Mouse (Mus musculus) heart, adult 18-20 months (tissue): ENCODE measurements at regions not wholly inside any gene's neighbourhood (a gene's known extent, or its start where the extent isn't known, plus 50 kb on each side); places are given as distances from the start of the nearest gene placed in this dataset.
"Not testable (repeated sequence)": the region's sequence is repeated elsewhere in the genome, so short reads cannot be mapped to it uniquely, and the experiment has no call there.

ENCODE experiments used
- DNase-seq, 2 experiments: peaks; one replicate each; pipeline ENCODE4 v3.0.0; 2021 to 2022; ENCODE audit warnings: mixed read lengths in 1 of 2
- microRNA-seq, 2 experiments: library from miRNA; unstranded; fragments of <30 nt; microRNA quantifications; one replicate each; pipeline ENCODE4 v1.2.0; 2022

DNA sequence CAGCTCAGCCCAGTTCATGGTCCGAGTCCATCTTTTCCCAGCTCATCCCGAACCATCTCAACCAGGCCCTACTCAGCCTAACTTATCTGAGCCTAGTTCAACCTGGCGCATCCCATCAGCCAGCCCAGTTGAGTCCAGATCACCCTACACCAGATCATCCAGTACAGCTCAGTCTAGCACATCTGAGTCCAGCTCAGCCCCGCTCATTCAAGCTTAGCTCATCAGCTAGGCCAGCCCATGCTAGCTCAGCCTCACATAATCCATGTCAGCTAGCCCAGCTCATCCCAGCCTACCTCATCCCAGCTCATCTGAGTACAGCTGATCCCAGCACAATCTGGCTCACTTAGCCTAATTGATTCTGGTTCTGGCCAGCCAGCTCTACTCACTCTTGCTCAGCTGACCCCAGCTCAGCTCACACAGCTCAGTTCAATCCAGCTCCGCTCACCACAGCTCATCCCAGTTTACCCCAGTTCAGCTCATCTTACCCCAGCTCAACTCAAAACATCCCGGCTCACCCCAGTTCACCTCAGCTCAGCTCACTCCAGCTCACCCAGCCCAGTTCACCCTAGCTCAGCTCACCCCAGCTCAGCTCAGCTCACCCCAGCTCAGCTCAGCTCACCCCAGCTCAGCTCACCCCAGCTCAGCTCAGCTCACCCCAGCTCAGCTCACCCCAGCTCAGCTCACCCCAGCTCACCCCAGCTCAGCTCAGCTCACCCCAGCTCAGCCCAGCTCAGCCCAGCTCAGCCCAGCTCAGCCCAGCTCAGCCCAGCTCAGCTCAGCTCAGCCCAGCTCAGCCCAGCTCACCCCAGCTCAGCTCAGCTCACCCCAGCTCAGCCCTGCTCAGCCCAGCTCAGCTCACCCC, 65.3 kb upstream of the Adam6b start:
- DNase-seq = no peak

DNA sequence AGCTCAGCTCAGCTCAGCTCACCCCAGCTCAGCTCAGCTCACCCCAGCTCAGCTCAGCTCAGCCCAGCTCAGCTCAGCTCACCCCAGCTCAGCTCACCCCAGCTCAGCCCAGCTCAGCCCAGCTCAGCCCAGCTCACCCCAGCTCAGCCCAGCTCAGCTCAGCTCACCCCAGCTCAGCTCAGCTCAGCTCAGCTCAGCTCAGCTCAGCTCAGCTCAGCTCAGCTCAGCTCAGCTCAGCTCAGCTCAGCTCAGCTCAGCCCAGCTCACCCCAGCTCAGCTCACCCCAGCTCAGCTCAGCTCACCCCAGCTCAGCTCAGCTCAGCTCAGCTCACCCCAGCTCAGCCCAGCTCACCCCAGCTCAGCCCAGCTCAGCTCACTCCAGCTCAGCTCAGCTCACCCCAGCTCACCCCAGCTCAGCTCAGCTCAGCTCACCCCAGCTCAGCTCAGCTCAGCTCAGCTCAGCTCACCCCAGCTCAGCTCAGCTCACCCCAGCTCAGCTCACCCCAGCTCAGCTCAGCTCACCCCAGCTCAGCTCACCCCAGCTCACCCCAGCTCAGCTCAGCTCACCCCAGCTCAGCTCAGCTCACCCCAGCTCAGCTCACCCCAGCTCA, 64.6 kb upstream of the Adam6b start:
- not testable (repeated sequence) for DNase-seq

DNA sequence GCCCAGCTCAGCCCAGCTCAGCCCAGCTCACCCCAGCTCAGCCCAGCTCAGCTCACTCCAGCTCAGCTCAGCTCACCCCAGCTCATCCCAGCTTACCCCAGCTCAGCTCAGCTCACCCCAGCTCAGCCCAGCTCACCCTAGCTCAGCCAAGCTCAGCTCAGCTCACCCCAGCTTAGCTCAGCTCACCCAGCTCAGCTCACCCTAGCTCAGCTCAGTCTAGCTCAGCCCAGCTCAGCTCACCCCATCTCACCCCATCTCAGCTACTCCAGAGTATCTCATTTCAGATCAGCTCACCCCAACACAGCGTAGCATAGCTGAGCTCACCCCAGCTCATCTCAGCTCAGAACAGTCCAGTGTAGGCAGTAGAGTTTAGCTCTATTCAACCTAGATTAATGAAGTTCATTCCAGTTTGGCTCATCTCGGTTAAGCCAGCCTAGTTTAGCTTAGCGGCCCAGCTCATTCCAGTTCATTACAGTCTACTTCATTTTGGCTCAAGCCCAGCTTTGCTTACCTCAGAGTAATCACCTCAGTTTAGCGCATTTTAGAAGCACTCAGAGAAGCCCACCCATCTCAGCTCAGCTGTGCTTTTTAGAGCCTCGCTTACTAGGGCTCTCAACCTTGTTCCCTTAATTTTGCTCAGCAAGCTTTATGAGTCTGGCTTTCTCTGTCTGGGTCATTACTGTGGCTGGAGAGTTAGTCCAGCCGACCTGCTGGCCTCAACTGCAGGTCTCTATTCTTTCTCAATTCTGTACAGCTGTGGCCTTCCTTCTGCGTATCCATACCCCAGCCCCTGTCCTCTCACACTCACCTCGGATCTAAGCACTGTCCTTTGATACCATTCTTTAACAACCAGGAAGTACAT, 63.9 kb upstream of the Adam6b start:
- no peak for DNase-seq

DNA sequence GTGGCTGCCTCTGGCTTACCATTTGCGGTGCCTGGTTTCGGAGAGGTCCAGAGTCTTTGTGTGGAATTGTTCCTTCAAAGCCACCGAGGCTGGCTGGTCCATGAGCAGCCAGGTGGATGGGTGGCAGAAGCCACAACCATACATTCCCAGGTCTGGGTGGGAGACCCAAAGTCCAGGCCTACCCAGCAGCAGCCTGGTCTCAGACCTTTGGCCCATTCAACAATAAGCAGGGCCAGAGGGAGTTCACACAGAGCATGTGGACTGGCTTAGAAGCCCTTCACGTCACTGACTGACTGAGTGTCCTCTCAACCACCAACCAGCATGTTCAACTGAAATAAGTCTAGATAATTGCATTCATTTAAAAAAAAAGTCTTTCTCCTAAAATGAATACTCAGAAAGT, 62.7 kb upstream of the Adam6b start:
- no peak for DNase-seq

DNA sequence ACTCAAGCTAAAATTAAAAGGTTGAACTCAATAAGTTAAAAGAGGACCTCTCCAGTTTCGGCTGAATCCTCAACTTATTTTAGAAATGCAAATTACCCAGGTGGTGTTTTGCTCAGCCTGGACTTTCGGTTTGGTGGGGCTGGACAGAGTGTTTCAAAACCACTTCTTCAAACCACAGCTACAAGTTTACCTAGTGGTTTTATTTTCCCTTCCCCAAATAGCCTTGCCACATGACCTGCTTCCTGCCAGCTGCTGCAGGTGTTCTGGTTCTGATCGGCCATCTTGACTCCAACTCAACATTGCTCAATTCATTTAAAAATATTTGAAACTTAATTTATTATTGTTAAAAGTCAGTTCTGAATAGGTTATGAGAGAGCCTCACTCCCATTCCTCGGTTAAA, 62.0 kb upstream of the Adam6b start:
- DNase-seq = peak; percentile 23 to 52

DNA sequence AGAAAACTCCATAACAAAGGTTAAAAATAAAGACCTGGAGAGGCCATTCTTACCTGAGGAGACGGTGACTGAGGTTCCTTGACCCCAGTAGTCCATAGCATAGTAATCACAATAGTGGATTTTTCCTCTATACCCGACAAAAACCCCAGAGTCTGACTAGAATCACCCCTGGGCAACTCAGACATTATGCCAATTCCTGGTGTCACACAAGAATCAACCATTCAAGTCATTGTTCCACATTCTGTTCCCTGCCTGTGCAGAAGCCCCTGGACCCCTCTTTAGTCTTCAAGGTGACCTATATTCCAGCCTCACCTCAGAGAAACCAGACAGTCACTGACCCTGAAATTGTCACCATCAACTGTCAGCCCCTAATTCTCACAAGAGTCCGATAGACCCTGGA, 60.9 kb upstream of the Adam6b start:
- no peak for DNase-seq

DNA sequence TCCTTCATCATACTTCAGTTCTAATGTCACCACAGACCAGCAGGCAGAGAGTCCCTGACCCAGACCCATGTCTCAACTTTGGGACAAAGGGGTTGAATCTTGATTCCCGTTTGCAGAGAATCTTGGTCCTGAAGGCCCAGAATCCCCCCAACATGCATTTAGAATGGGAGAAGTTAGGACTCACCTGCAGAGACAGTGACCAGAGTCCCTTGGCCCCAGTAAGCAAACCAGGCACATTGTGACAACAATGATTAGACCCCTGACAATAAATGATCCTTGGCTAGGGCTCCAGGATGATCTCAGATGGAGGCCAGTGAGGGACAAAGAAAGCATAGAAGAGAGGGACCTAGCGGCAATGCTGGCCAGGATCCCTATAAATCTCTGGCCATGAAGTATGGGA, 60.4 kb upstream of the Adam6b start:
- DNase-seq = no peak

DNA sequence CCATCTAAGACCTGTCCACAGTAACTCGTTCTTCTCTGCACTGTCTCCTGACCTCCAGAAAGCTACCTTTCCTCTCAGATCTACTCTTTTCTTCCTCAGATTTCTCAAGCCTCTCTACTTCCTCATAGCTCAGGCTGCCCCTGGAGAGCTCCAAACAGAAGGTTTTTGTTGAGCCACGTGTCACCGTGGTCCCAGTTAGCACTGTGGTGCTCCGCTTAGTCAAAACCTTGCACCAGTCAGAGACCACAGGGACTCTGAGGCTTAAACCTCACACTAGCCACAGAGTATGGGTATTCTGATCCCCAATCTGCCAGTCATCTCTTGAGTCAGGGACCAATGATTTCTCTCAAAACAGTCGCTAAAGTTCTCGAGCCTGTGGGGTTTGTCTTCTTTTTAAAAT, 59.0 kb upstream of the Adam6b start:
- no peak for DNase-seq

Small RNAs in the stretch of these regions (microRNA-seq; reads per million reads assigned to microRNA genes)
- 0 reads per million in 2 experiments for gene Gm22175
- 0 reads per million in 2 experiments for gene Gm24022
- gene Gm25747 = 0 reads per million in 2 experiments
